Mouse (Mus musculus) kidney, postnatal 4 days (tissue): ENCODE data around the gene Sel1l.
"Not testable (repeated sequence)": the region's sequence is repeated elsewhere in the genome, so short reads cannot be mapped to it uniquely, and the experiment has no call there.

ENCODE experiments used
- DNase-seq, 2 experiments: peaks; one replicate each; pipeline ENCODE4 v3.0.0; 2021; ENCODE audit warnings: mixed read lengths in 2 of 2

Sel1l gene

DNA sequence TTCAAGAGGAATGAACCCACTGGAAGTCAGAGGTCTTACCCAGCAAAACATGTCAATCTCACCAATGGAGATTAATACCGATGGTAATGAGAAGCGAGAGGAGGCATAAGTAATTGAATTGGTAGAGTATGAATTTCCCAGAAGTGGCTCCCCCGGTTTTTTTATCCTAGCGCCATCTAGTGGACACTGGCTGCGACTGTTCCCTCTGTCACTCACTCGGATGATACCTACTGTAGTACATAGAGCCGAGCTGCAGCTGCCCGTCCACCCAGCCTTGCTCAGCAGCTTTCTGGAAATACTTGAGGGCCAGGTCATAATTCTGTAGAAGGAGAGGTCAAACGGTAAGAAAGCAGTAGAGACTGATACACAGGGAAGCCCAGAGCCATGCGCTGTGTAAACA is 33.0 kb downstream of the Sel1l start:
- DNase-seq = peak; percentile 66 to 73

GRCm38 (mm10) chr12:91815552-91815951 is 33.4 kb downstream of the Sel1l start:
- no peak for DNase-seq

GRCm38 (mm10) chr12:91808911-91809310 is 40.0 kb downstream of the Sel1l start:
- DNase-seq = no peak

- DNase-seq = no peak
Measured at GRCm38 (mm10) chr12:91807761-91808160, 41.2 kb downstream of the Sel1l start.

DNA sequence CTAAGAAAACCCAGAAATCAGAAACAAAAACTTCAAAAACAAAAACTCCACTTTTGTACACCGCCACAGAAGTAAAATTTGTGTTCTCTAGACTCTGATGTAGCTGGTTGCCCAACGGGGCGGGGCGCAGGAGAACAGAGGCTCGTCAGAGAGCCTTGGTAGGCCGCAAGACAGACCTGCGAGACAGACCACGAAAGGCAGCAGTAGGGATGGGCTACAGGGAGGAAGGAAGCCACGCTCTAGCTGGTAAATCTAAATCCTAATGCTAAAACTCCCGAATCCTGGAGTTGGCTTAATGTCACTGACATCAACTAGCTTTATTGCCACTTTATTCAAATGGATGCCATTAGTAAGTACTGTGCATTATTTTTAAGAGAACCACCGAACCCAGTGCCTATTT is 41.9 kb downstream of the Sel1l start:
- DNase-seq = no peak

DNA sequence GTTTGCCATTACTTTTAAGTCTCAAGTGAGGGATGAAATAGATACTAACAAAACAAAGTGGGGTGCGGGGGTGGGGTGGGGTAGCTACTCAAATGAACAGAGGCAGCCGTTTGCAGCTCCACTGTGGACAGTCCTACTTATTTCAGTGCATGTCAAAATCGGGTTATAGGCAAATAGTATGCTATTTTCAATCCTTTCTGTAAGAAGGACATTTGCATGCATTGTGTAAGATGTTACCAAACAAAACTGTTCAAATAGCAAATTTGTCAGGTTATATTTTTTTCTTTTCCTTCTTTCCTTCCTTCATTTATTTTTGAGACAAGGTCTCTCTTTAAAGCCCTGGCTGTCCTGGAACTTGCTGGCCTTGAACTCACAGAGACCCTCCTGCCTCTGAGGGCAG is 44.7 kb downstream of the Sel1l start:
- DNase-seq = no peak

- no peak for DNase-seq
Measured at GRCm38 (mm10) chr12:91803207-91803932, 45.6 kb downstream of the Sel1l start.

- no peak for DNase-seq
Measured at GRCm38 (mm10) chr12:91802586-91803206, 46.3 kb downstream of the Sel1l start.

DNA sequence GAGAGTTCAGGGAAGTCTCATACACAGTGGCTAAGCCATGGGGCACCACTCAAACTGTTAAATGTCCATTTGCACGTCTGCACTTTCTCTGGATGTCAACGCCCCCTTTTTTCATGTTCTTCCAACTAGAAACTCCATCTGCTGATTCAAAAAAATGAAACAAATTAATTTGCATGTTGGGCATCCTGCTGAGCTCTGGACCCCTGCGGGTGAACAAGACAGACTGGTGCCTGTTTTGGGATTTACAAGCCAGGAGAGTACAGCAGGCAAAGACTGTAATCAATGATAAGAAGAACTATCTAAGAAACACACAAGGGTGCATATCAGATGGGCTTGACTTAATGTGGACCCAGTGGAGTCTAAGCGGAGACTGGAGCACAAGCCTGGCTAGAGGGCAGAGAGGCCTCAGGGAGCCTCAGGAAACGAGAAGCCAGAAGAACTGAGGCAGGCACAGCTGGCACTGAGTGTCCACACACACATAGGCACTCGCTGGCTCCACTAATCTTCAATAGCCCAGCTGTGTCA is 48.0 kb downstream of the Sel1l start:
- no peak for DNase-seq

- DNase-seq = no peak
Measured at GRCm38 (mm10) chr12:91799821-91800335, 49.1 kb downstream of the Sel1l start.

- DNase-seq = no peak
Measured at GRCm38 (mm10) chr12:91799379-91799773, 49.6 kb downstream of the Sel1l start.

DNA sequence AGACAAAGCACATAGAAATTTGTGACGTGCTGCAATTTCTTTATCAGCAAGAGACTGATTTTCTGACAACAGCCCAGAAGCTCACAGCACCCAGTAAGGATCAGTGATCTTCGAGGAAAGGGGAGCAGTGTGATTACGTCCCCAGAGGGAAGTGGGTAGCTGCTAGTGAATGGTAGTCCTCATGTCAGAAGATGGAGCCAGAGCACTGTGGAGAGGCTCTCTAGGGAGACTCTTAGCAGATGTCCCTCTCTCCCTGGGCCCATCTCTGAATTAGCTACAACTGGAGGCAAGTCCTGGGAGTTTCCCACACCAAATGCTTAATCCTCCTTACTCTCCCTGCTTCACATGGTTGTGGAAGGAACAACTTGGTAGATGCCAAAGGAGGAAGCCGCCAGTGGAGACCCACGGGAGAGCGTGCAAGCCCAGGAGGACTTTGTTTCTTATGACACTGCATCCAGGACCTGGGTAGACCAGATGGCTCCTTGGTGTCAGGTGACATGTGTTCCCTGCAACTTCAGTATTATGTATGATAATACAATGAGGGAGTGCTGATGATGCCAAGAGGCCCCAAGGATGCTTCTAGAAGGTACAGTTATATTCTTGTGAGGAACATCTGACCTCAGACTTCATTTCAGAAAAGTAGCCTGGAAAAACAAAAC is 50.1 kb downstream of the Sel1l start:
- DNase-seq = peak; percentile 28 to 42

GRCm38 (mm10) chr12:91796774-91797173 is 52.2 kb downstream of the Sel1l start:
- DNase-seq = peak; percentile 13 to 36

GRCm38 (mm10) chr12:91793266-91793665 is 55.7 kb downstream of the Sel1l start:
- peak in 1 of 2 experiments; percentile 19 for DNase-seq

DNA sequence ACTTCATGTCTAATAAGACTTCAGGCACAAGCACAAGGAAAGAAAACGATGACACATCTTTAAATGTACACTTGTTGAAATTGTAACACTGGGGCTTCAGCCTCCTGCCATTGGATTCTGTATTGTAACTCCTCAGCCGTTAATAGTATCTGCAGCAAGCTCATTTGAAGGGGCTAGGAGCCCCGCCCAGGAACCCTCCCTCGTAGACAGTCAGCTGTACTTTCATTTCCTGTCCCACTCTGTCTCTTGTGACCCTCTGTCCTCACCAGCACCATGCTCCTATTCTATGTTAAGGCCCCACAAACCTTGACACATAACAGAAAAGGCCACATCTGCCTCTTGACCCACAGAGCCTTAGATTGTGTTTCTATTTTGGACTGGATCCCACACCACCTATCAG is 57.1 kb downstream of the Sel1l start:
- no peak for DNase-seq

GRCm38 (mm10) chr12:91789801-91790200 is 59.2 kb downstream of the Sel1l start:
- DNase-seq = peak; percentile 67 to 75

GRCm38 (mm10) chr12:91788446-91788845 is 60.5 kb downstream of the Sel1l start:
- not testable (repeated sequence) for DNase-seq

DNA sequence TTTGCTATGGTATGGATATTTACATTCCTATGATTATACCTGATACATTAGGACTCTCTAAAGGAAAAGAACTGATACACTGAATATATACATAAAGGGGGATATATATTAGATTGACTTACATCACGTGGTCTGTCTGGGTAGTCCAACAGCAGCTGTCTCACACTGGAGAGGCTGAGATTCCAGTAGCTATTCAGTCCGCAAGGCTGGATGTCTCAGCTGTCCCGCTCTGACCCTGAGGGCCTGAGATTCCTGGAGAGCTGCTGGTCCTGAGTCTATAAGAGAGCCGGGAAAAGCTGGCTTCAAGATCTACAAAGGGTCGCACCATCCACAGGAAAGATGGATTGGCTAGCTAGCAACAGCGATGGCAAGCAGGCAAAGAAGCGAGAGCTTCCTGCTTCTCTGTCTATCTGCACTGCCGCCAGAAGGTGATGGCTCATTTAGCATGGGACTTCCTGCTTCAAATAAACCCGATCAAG is 61.0 kb downstream of the Sel1l start, which contains the start of gene Ston2:
TSS of gene Ston2 (minus strand) at position 429 of the 479 bp plus-strand sequence.
- DNase-seq = peak in 1 of 2 experiments; percentile 8

DNA sequence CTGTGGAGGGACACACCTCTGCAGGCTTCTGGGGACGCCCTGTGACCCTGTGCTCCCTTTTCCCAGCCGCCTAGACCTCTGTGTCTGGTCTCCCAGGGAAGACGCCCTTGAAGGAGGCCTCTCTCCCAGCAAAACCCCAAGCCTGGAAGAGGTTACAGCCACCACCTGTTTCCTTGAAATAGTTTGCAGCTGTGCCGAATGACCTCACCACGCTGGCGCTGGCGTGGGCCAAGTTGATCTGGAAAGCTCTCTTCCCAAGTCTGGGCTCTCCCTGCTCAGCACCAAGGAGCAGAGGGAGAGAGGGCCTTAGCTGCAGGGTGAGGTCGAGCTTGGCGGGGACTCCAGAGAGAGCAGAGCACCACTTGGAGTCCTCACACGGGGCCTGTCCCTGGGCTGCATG is 62.6 kb downstream of the Sel1l start:
- DNase-seq = peak; percentile 36 to 50

- no peak for DNase-seq
Measured at GRCm38 (mm10) chr12:91781432-91781831, 67.5 kb downstream of the Sel1l start.

GRCm38 (mm10) chr12:91780531-91780930 is 68.4 kb downstream of the Sel1l start:
- no peak for DNase-seq

GRCm38 (mm10) chr12:91779004-91779365 is 70.0 kb downstream of the Sel1l start:
- DNase-seq = peak; percentile 86 to 91
